Mouse (Mus musculus): Measurements from ENCODE around the gene Rnf217.

DNA sequence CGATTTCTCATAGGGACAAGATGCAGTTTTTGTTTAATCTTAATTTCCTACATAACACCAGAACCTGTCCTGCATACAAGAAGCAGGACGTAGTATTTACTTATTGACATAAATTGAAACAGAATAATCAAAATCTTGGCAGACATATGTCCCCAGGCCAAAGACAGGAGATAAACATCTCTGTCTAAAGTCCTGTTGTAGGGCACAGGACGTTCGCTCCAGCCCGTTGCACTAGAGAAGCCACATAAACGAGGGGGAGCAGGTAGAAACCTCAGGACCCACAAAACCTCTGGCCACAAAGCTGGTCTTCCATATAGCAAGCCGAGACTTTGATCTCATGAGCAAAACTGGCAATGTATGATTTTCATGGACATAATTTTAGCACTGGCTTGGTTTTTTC lies 57.1 kb downstream of the Rnf217 start:
- TF ChIP-seq CTCF (IDR thresholded peaks at IDR 0.05; ENCODE audit: insufficient read depth, low read length) = no peak
- TF ChIP-seq POLR2A (IDR thresholded peaks at IDR 0.05; ENCODE audit: borderline replicate concordance, extremely low read depth, low read depth, low read length) = no peak
